Mouse (Mus musculus): ENCODE measurements around the gene Mrpl41. TPM values are rescaled to one million over a fixed set of nuclear protein-coding genes. Genes with fewer than 3 reads are reported as not detected.

Mrpl41 gene
- 139 and 143 TPM in 2 replicates for polyA plus RNA-seq (2015; fragmentation: Nextera tagmentation; extraction: Ambion mirVana)

DNA sequence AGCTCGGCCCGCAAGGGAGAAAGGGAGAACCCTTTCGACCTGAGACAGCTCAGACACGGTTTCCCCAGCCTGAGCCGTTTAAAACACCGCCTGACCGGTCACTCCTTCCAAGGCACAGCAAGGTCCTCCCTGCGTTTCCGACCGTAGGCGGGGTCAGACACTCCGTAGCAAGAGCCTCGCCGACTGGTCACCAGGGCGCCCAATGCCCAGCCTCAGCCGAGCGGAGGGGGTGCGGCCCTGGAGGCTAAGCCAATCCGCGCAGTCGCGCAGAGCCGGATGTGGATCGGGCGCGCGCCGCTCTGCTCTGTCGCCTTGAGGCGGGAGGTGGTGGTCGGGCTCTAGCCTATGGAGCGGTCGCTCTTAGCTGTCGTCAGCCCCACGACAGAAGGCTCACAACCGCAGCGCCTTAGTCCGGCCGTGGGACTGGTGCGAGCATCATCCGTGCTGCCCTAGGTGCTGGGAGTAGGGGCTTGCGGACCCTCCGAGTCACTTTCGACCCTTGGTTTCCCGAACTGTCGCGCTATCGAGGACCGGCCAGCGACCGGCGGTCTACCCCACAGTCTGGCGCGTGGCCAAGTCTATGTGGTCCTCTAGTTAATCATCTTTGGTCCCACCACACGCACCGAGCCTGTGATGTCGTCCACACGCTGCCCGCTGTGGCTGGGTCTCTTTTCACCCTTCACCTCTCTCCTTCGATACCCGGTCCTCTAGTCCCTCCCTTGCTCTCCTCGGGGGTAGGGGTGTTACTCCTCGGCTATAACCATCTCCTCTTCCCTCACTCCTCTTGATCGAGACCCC lies at the start of gene Mrpl41:
Gene Mrpl41 (minus strand): TSS at position 193 of the 798 bp plus-strand sequence.
- Histone ChIP-seq H3K27me3 (replicated peaks; ENCODE audit: control insufficient read depth, insufficient read depth, low read length) (no peaks in the 10 kb centered on the region), H3K9ac (ENCODE audit: low read depth, low read length) (peak within 1 kb of the TSS; percentile 86), H3K9me3 (ENCODE audit: control insufficient read depth, low read length) (no peaks in the 10 kb centered on the region), H3K27ac (ENCODE audit: low read length) (peak within 1 kb of the TSS; percentile 94), H3K4me1 (ENCODE audit: control insufficient read depth, insufficient read depth, low read length) (peaks cover 10% of the 10 kb centered on the region), H3K4me3 (ENCODE audit: low read length) (peak within 1 kb of the TSS; percentile 84), H3K4me2 (ENCODE audit: low read depth, low read length) (peak within 1 kb of the TSS; percentile 95), H3K36me3 (ENCODE audit: control insufficient read depth, insufficient read depth, low read length) (no peaks in the 10 kb centered on the region; the same call in 1 of the 2 replicates)
- ATAC-seq = peak; percentile 99
- WGBS = under 1% methylated on average over 64 of the region's 64 CpGs

DNA sequence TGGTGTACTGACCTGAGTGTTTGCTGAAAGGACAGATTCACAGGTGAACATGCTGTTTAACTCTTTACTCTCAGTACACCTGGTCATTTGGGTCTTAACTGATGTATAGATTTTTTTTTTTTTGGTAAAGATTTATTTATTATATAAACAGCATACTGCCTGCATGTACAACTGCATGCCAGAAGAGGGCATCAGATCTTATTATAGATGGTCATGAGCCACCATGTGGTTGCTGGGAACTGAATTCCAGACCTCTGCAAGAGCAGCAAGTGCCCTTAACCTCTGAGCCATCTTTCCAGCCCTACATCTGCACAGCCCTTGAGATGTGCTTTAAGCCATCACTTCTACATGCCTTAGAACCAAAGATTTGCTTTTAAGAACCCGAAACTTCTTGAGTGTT lies 47.8 kb upstream of the Mrpl41 start:
- no peaks in the 10 kb centered on the region for H3K36me3 ChIP-seq (ENCODE audit: control insufficient read depth, insufficient read depth, low read length)
- no peak overlapping the region for H3K9ac ChIP-seq (ENCODE audit: low read depth, low read length)
- H3K9me3 ChIP-seq (ENCODE audit: control insufficient read depth, low read length) = no peaks in the 10 kb centered on the region
- no peaks in the 10 kb centered on the region for H3K27me3 ChIP-seq (replicated peaks; ENCODE audit: control insufficient read depth, insufficient read depth, low read length)
- no peak overlapping the region for H3K4me3 ChIP-seq (ENCODE audit: low read length)
- no peak for ATAC-seq
- WGBS = 97% methylated on average over 1 of the region's 1 CpGs
- no peaks in the 10 kb centered on the region for H3K4me1 ChIP-seq (ENCODE audit: control insufficient read depth, insufficient read depth, low read length)
- no peak overlapping the region for H3K27ac ChIP-seq (ENCODE audit: low read length)
- H3K4me2 ChIP-seq (ENCODE audit: low read depth, low read length) = no peak overlapping the region

DNA sequence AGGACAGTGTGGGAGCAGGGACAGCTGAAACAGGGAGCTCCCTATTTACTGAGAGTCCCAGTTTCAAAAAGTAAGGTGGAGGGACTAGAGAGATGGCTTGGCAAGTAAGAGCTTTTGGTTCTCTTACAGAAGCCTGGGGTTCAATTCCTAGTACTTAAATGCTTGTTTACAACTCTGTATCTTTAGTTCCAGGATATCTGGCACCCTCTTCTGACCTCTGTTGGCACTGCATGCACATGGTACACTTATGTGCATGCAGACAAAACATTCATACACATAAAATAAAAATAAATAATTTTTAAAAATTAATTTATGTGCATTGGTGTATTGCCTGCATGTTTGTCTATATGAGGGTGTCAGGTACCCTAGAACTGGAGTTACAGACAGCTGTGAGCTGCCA lies 33.4 kb upstream of the Mrpl41 start:
- Histone ChIP-seq H3K4me3 (ENCODE audit: low read length) (no peak overlapping the region), H3K9me3 (ENCODE audit: control insufficient read depth, low read length) (no peaks in the 10 kb centered on the region), H3K36me3 (ENCODE audit: control insufficient read depth, insufficient read depth, low read length) (no peaks in the 10 kb centered on the region), H3K9ac (ENCODE audit: low read depth, low read length) (no peak overlapping the region), H3K27me3 (replicated peaks; ENCODE audit: control insufficient read depth, insufficient read depth, low read length) (no peaks in the 10 kb centered on the region), H3K4me1 (ENCODE audit: control insufficient read depth, insufficient read depth, low read length) (no peaks in the 10 kb centered on the region), H3K4me2 (ENCODE audit: low read depth, low read length) (no peak overlapping the region), H3K27ac (ENCODE audit: low read length) (no peak overlapping the region)
- no peak for ATAC-seq

DNA sequence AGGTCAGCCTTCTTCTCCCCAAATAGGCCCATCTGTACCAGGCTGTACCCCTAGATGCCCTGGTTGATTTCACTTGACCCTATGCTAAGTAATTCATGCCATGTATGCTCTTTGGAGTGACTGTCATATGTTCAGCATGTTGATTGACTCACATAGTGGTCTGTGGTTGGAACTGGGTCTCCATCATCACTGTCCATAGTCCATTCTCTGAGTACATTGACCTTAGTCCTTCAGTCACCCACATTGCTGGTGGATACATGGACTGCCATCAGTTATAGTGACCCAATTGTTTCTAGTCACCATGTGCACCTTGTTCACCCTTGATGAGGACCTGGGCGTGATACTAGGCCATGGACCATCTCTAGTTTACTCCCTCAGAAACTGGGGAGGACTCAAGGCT lies 31.9 kb upstream of the Mrpl41 start:
- no peak overlapping the region for H3K4me2 ChIP-seq (ENCODE audit: low read depth, low read length)
- no peak overlapping the region for H3K9ac ChIP-seq (ENCODE audit: low read depth, low read length)
- no peaks in the 10 kb centered on the region for H3K9me3 ChIP-seq (ENCODE audit: control insufficient read depth, low read length)
- 91% methylated on average over 1 of the region's 1 CpGs for WGBS
- H3K36me3 ChIP-seq (ENCODE audit: control insufficient read depth, insufficient read depth, low read length) = no peaks in the 10 kb centered on the region
- no peaks in the 10 kb centered on the region for H3K27me3 ChIP-seq (replicated peaks; ENCODE audit: control insufficient read depth, insufficient read depth, low read length)
- H3K27ac ChIP-seq (ENCODE audit: low read length) = no peak overlapping the region
- H3K4me1 ChIP-seq (ENCODE audit: control insufficient read depth, insufficient read depth, low read length) = no peaks in the 10 kb centered on the region
- ATAC-seq = no peak
- no peak overlapping the region for H3K4me3 ChIP-seq (ENCODE audit: low read length)

DNA sequence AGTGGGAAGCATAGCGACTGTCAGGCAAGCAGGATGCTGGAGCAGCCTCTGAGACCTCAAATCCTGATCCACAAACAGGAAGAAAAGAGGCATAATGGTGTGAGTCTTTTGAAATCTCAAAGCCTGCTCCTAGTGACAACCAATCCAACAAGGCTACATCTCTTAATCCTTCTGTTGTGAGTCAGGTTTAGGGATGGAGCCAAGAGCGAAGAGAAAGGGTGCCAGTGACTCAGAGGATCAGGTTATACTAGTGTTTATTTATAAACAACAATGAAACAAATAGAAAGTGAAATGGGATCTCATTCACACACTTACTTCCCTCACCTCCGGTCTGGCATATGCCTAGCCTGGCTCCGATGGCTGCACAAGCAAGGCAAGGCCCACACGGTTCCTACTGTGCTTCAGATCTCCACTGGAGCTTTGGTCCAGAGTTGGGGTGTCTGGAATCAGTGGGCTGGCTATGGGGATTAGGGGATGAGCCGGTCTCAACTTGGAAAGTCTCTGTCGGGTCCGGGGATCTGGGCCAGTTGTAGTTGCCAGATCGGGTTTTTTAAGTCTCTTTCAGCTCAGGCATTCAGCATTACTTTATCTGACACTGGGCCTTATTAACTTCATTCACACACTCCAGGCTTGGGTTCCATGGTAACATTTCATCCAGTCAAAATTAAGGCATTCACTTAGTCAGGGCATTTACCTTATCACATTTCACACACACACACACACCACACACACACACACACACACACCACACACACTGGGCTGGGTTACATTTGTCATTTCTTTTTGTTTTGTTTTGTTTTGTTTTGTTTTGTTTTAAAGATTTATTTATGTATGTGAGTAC lies 29.3 kb upstream of the Mrpl41 start:
- Histone ChIP-seq H3K4me3 (ENCODE audit: low read length) (no peak overlapping the region), H3K9ac (ENCODE audit: low read depth, low read length) (no peak overlapping the region), H3K36me3 (ENCODE audit: control insufficient read depth, insufficient read depth, low read length) (no peaks in the 10 kb centered on the region), H3K27me3 (replicated peaks; ENCODE audit: control insufficient read depth, insufficient read depth, low read length) (no peaks in the 10 kb centered on the region), H3K9me3 (ENCODE audit: control insufficient read depth, low read length) (no peaks in the 10 kb centered on the region), H3K27ac (ENCODE audit: low read length) (no peak overlapping the region), H3K4me2 (ENCODE audit: low read depth, low read length) (no peak overlapping the region), H3K4me1 (ENCODE audit: control insufficient read depth, insufficient read depth, low read length) (no peaks in the 10 kb centered on the region)
- no peak for ATAC-seq
- 79% methylated on average over 9 of the region's 9 CpGs for WGBS

DNA sequence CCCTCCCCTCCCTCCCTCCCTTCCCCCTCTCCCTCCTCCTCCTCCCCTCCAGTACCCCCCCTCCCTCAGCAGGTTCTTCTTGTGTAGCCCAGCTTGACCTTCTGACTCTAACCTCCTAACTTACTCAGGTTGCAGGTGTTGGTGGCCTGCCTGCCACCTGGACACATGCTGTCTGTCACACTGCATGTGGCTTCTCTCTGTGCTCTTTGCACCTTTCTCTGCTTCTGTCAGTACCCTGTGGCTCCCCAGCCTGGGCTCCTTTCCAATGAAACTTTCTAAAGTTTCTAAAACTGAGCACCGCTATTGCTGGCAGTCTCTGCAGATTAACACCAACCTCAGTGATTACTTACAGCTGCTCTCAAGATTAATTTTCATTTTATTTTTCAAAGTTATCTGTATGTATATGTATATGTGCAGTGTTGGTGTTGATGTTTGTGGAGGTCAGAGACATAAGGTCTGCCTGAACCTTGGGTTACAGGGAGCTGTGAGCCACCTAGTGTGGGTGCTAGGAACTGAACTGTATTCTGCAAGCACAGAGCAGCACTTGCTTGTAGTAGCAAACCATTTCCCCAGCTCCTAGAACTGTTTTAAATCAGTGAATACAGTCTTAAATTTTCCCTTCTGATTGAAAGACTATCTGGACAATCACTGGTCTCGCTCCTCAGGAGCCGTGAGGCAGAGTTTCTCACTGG lies 25.8 kb upstream of the Mrpl41 start:
- no peak overlapping the region for H3K27ac ChIP-seq (ENCODE audit: low read length)
- no peaks in the 10 kb centered on the region for H3K27me3 ChIP-seq (replicated peaks; ENCODE audit: control insufficient read depth, insufficient read depth, low read length)
- ATAC-seq = no peak
- H3K36me3 ChIP-seq (ENCODE audit: control insufficient read depth, insufficient read depth, low read length) = no peaks in the 10 kb centered on the region
- H3K9me3 ChIP-seq (ENCODE audit: control insufficient read depth, low read length) = no peaks in the 10 kb centered on the region
- no peaks in the 10 kb centered on the region for H3K4me1 ChIP-seq (ENCODE audit: control insufficient read depth, insufficient read depth, low read length)
- WGBS = 73% methylated on average over 3 of the region's 3 CpGs
- H3K4me3 ChIP-seq (ENCODE audit: low read length) = no peak overlapping the region
- no peak overlapping the region for H3K4me2 ChIP-seq (ENCODE audit: low read depth, low read length)
- H3K9ac ChIP-seq (ENCODE audit: low read depth, low read length) = no peak overlapping the region

DNA sequence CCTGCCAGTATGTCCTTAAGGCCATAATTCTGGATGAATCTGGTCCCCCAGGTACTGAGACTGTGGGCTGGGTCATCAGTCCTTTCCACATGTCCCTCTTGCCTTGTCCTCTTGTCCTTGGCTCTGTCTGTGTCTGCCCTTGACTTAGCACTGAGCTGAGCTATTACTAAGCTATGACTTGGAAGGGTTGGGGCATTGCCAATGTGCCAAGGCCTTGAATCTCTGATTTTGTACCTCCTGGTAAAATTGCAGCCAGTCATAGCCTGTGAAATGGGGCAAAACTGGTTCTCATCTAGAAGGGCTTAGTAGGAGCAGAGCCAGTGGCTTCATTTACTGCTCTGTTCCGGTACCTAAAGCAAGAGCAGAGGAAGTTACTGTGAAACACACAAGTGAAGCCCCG lies 21.6 kb upstream of the Mrpl41 start:
- Histone ChIP-seq H3K36me3 (ENCODE audit: control insufficient read depth, insufficient read depth, low read length) (no peaks in the 10 kb centered on the region), H3K9ac (ENCODE audit: low read depth, low read length) (no peak overlapping the region), H3K27me3 (replicated peaks; ENCODE audit: control insufficient read depth, insufficient read depth, low read length) (no peaks in the 10 kb centered on the region), H3K4me3 (ENCODE audit: low read length) (no peak overlapping the region), H3K4me1 (ENCODE audit: control insufficient read depth, insufficient read depth, low read length) (no peaks in the 10 kb centered on the region), H3K27ac (ENCODE audit: low read length) (no peak overlapping the region), H3K9me3 (ENCODE audit: control insufficient read depth, low read length) (no peaks in the 10 kb centered on the region), H3K4me2 (ENCODE audit: low read depth, low read length) (no peak overlapping the region)
- ATAC-seq = no peak
- 87% methylated on average over 2 of the region's 2 CpGs for WGBS

DNA sequence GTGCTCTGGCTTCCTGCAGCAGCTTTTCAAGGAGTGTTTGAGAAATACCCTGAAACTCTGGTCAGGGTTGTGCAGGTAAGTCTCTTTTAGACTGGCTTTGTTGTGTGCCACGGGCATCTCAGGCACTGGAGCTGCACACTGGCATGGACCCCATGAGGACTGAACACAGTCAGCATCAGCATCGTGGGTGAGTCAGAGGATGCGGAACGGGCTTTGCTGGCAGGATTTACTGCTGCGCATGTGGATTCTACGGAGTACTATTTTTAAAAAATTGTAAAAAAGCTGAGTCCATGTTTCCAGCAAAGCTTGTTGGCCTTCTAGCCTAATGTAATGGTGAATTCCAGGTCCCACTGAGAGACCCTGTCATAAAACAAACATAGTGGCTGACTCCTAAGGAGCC lies 20.4 kb upstream of the Mrpl41 start:
- H3K27ac ChIP-seq (ENCODE audit: low read length) = no peak overlapping the region
- 90% methylated on average over 6 of the region's 6 CpGs for WGBS
- ATAC-seq = no peak

DNA sequence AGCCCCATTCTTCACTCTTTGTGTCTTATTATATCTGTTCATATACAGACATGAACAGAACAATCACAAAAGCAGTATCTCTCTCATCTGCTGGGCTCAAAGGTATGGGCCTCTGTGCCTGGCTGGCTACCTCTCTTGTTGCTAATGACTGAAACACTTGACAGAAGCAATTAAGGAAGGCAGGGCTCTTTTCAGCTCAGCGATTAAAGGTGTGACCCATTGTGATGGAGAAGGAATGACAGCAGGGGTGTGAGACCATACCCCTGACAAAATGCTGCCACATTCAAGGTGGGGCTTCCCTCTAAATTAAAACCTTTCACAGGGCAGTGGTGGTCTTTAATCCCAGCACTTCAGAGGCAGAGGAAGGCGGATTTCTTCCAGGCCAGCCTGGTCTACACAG lies 12.9 kb upstream of the Mrpl41 start:
- Histone ChIP-seq H3K9me3 (ENCODE audit: control insufficient read depth, low read length) (no peaks in the 10 kb centered on the region), H3K4me2 (ENCODE audit: low read depth, low read length) (no peak overlapping the region), H3K36me3 (ENCODE audit: control insufficient read depth, insufficient read depth, low read length) (no peaks in the 10 kb centered on the region), H3K27ac (ENCODE audit: low read length) (no peak overlapping the region), H3K27me3 (replicated peaks; ENCODE audit: control insufficient read depth, insufficient read depth, low read length) (no peaks in the 10 kb centered on the region), H3K4me1 (ENCODE audit: control insufficient read depth, insufficient read depth, low read length) (no peaks in the 10 kb centered on the region), H3K9ac (ENCODE audit: low read depth, low read length) (no peak overlapping the region), H3K4me3 (ENCODE audit: low read length) (no peak overlapping the region)
- ATAC-seq = no peak
- WGBS = 51% methylated on average over 2 of the region's 2 CpGs

More for the DNA sequence above, 20.4 kb upstream of the Mrpl41 start:
- Histone ChIP-seq H3K4me2 (ENCODE audit: low read depth, low read length) (no peak overlapping the region), H3K4me3 (ENCODE audit: low read length) (no peak overlapping the region), H3K27me3 (replicated peaks; ENCODE audit: control insufficient read depth, insufficient read depth, low read length) (no peaks in the 10 kb centered on the region), H3K9ac (ENCODE audit: low read depth, low read length) (no peak overlapping the region), H3K36me3 (ENCODE audit: control insufficient read depth, insufficient read depth, low read length) (no peaks in the 10 kb centered on the region), H3K9me3 (ENCODE audit: control insufficient read depth, low read length) (no peaks in the 10 kb centered on the region), H3K4me1 (ENCODE audit: control insufficient read depth, insufficient read depth, low read length) (no peaks in the 10 kb centered on the region)
